Mouse (Mus musculus): Measurements from ENCODE around the gene Rbms3.

The Rbms3 gene

GRCm38 (mm10) chr9:116809260-116809659 is 820.5 kb downstream of the Rbms3 start:
- no peak for DNase-seq

- DNase-seq, result no peak
These were observed 821.3 kb downstream of the Rbms3 start for GRCm38 (mm10) chr9:116808401-116808800.

- no peak for DNase-seq
These were observed 822.3 kb downstream of the Rbms3 start for GRCm38 (mm10) chr9:116807166-116808081.

GRCm38 (mm10) chr9:116803292-116803731 is 826.4 kb downstream of the Rbms3 start:
- peak; percentile 13 to 20 for DNase-seq

GRCm38 (mm10) chr9:116802602-116803001 is 827.1 kb downstream of the Rbms3 start:
- DNase-seq, result peak; percentile 18 to 32

- DNase-seq, result no peak
These were observed 834.3 kb downstream of the Rbms3 start for GRCm38 (mm10) chr9:116795240-116795955.

GRCm38 (mm10) chr9:116791850-116792249 is 837.9 kb downstream of the Rbms3 start:
- no peak for DNase-seq

GRCm38 (mm10) chr9:116786136-116787046 is 843.3 kb downstream of the Rbms3 start:
- no peak for DNase-seq

- DNase-seq, result no peak
These were observed 857.9 kb downstream of the Rbms3 start for GRCm38 (mm10) chr9:116771820-116772219.

GRCm38 (mm10) chr9:116769358-116770054 is 860.2 kb downstream of the Rbms3 start:
- DNase-seq, result no peak

GRCm38 (mm10) chr9:116762395-116763025 is 867.2 kb downstream of the Rbms3 start:
- no peak for DNase-seq

GRCm38 (mm10) chr9:116748857-116749584 is 880.7 kb downstream of the Rbms3 start:
- no peak for DNase-seq

GRCm38 (mm10) chr9:116748346-116748745 is 881.4 kb downstream of the Rbms3 start:
- no peak for DNase-seq

GRCm38 (mm10) chr9:116746871-116747270 is 882.8 kb downstream of the Rbms3 start:
- no peak for DNase-seq

- DNase-seq, result no peak
These were observed 891.9 kb downstream of the Rbms3 start for GRCm38 (mm10) chr9:116737786-116738185.

- DNase-seq, result no peak
These were observed 900.5 kb downstream of the Rbms3 start for GRCm38 (mm10) chr9:116729172-116729571.

GRCm38 (mm10) chr9:116728655-116729054 is 901.1 kb downstream of the Rbms3 start:
- DNase-seq, result no peak

- DNase-seq, result no peak
These were observed 901.6 kb downstream of the Rbms3 start for GRCm38 (mm10) chr9:116728093-116728492.

- no peak for DNase-seq
These were observed 905.1 kb downstream of the Rbms3 start for GRCm38 (mm10) chr9:116724581-116724980.

- no peak for DNase-seq
These were observed 926.6 kb downstream of the Rbms3 start for GRCm38 (mm10) chr9:116703119-116703518.

- no peak for DNase-seq
These were observed 927.1 kb downstream of the Rbms3 start for GRCm38 (mm10) chr9:116702611-116703010.
